Mouse (Mus musculus) spleen, postnatal 36 days (tissue): ENCODE measurements around the gene Dnaja1.

ENCODE experiments used
- DNase-seq, 2 experiments: peaks; one replicate each; pipeline ENCODE4 v3.0.0; 2022; ENCODE audit warnings: low spot score in 2 of 2, mixed read lengths in 1 of 2

Dnaja1 gene

DNA sequence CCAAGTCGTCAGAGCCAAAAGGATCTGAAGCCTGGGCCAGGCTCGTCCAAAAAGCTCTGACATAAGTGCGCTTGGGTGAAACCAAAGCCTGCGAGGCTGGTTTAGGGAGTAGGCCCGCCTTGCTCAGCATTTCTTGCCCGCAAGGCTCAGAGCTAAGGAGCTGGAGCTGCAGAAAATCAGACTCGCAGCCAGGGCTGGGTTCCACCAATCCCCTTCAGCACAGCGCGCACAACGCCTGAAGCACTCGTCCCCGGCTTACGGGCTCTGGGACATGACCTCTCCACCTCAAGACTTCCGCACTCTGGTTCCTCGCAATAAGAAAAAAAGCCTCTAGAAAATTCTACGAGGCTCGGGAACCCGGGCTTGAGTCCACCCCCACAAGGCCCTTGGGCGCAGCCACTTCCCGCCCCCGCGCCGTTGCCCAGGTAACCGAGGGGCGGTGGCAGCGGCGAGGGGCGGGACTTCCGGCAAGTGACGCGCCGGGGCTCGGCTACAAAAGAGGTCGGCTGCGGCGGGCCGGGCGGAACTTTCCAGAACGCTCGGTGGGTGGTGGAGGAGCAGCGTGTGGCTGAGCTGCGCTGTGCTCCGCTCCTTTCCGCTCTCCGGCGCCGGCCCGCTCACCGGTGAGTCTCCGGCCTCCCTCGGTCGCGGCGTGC lies at the start of gene Dnaja1:
Gene Dnaja1 (plus strand): TSS at position 140 of the 656 bp plus-strand sequence.
- peak; percentile 95 to 96 for DNase-seq

GRCm38 (mm10) chr4:40673526-40673925 lies 48.4 kb upstream of the Dnaja1 start:
- no peak for DNase-seq

GRCm38 (mm10) chr4:40676338-40676737 lies 45.6 kb upstream of the Dnaja1 start:
- no peak for DNase-seq

DNA sequence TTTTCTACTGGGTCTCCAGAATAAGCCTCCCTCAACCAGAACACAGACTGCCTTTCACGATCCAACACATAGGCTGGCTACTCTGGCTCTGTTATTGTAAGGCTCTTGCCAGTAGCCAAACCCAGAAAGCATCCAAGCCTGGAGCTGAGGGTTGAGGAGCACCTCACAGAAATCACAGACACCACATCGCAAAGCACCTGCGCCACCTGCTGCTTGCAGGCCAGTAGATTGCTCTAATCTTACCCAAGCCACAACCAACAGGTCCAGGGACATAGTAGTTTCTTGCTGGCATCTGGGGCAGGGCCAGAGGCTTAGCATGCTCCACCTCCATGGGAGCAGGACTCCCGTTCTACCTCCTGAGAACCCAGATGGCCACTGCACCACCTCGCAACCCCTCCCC lies 44.8 kb upstream of the Dnaja1 start:
- DNase-seq: no peak

DNA sequence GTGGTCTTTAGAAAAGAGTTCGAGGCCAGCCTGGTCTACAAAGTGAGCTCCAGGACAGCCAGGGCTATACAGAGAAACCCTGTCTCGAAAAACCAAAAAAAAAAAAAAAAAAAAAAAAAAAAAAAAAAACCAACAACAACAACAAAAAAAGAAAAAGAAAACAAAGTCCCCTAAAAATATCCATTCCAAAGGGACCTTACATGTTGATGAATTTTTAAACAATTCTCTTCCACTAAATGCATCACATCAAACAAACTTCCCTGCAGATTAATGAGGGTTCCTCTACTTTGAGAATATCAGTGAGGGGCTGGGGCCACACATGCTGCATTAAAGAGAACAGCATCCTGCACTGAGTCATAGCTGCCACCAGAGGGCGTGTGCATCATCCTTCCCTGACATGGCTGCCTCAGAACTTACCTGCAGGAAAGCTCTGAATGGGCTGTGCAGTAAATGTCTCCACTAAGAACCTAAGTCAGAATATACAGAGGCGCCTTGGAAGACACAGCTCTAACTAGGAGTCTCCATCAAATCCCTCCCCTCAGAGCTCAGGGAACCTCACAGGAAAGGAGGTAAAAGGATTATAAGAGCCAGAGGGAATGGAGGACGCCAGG lies 41.6 kb upstream of the Dnaja1 start:
- peak; percentile 17 to 40 for DNase-seq

DNA sequence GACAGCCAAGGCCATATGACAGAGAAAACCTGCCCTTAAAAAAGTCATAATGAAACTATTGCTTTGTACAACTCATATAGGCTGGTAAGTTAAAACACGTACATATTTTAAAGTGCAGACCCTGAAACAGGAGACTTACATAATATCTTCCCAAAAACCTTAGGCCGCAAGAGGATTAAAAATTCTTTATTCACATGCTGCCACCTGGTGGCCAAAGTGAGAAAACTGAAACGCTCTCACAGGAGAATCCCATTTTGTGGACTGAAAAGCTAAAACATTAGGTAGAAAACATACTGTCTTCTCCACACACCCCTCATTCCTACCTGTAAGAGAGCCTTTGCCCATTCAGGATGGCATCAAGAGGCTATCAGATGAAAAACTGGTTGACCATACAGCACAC lies 40.0 kb upstream of the Dnaja1 start:
- DNase-seq: no peak

DNA sequence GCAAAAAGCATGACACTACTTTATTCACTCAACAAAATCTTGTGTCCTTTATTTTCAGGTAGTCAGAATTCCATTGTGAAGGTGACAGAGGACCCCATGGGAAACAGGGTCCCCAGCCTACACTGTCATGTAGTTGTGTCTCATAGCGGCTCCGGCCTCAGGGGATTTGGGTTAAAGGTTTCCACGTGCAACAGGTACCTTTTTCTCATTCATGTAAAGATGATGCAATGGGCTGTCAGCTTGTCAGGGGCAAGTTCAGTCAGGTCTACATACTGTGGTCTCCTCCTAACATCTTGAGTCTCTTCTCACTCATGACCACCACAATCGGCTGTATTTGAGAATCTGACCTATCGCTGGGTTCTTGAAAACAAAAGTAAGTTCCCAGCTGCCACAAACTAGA lies 39.6 kb upstream of the Dnaja1 start:
- DNase-seq: no peak

- DNase-seq: no peak
Observed at GRCm38 (mm10) chr4:40683306-40683705, 38.6 kb upstream of the Dnaja1 start.

GRCm38 (mm10) chr4:40691100-40691499 lies 30.9 kb upstream of the Dnaja1 start:
- DNase-seq: no peak

GRCm38 (mm10) chr4:40697059-40697458 lies 24.9 kb upstream of the Dnaja1 start:
- DNase-seq: no peak

- no peak for DNase-seq
Observed at GRCm38 (mm10) chr4:40700216-40700615, 21.7 kb upstream of the Dnaja1 start.

GRCm38 (mm10) chr4:40701796-40702195 lies 20.2 kb upstream of the Dnaja1 start:
- DNase-seq: no peak

DNA sequence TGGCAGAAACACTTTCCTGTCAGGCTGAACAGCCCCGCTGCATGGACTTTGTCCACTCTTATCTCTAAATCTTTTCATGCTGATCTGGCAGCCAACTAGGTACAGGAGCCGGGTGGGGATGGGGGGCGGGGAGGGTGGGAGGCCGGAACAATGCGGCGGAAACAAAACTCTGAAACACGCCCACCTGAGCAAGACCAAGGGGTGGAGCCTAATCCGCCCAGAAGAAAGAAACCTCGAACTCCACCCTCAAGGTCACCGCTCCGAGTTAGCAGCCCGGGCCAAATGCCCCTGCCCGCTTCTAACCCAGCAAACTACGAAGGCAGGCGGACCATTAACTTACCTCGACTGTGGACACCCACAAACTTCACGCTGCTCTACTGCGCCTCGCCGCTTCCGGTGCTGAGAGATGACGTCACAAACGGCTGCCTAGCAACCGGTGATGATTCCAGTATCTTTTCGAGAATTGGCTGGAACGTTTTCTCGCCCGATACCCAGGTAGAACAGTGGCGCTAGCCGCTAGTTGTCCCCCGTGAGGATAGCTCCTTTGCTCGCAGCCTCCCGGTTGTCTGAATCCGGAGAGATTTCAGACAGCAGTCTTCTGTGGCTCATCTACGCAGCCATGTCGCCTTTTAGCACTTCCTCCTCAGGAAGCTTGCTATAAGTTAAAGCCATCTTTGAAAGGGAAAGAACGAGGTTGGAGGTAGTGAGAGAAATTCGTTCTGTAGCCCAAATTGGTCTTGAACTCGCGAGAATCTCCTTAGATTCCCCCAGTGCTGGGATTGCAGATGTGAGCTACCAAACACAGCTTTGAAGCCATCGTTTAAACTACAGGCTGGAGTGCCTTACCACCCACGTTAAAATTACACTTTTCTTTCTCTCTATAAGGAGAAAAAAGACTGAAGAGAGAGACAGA lies 18.9 kb upstream of the Dnaja1 start, which contains the start of gene Aptx:
Gene Aptx (minus strand): TSS at position 398 of the 913 bp plus-strand sequence.
- peak; percentile 91 to 93 for DNase-seq

DNA sequence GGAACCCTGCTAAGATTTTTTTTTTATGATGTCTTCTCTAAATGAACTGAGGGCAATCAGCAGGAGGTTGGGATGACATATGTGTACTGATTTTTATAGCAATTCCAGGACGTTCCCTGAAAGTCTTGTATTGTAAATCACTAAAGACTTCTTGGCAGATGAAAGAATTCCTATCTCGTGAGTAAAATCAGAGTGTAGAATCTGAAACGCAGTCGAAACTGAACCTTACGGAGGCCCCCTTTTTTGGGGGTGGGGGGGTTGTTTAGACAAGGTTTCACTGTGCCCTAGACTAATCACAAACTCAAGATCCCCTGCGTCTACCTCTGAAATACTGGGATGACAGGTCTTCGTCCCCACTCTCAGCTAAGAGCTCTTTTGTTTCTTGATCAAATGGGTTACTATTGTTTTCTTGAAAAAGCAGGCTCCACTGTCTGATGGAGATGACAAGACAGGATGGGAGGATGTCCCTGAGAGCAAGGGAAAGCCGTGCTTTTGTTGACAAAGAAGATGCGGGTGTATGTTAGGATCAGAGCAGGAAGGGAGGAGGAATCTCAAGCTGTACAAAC lies 18.2 kb upstream of the Dnaja1 start:
- DNase-seq: no peak

GRCm38 (mm10) chr4:40717141-40717540 lies 4.8 kb upstream of the Dnaja1 start:
- DNase-seq: no peak

- DNase-seq: peak; percentile 15 to 27
Observed at GRCm38 (mm10) chr4:40720910-40721309, 1.0 kb upstream of the Dnaja1 start.

GRCm38 (mm10) chr4:40722687-40723460 lies 924 bp downstream of the Dnaja1 start:
- DNase-seq: peak; percentile 75 to 81

DNA sequence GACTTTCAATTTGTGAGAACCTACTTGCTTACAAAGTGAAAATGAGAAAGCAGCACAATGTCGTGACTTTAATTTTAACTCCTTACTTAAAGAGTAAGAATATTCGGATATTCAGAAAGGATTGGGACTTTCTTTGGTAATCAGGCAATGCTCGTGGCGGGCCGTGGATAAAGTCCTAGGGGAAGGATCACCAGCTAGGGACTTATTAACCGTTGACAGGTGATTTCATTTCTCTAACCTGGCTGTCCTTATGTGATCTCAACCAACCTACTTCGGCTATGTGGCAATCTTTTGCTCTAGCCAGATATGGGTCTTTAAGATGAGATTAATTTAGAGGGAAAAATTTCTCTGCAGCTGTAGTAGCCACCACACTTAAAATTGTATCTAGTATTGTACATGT lies 3.2 kb downstream of the Dnaja1 start:
- no peak for DNase-seq

- DNase-seq: no peak
Observed at GRCm38 (mm10) chr4:40725554-40725953, 3.6 kb downstream of the Dnaja1 start.

GRCm38 (mm10) chr4:40727247-40727646 lies 5.3 kb downstream of the Dnaja1 start:
- DNase-seq: no peak

- no peak for DNase-seq
Observed at GRCm38 (mm10) chr4:40731262-40731661, 9.3 kb downstream of the Dnaja1 start.
